Mouse (Mus musculus) lung, adult 2 months (tissue): ENCODE results near the gene M1ap.

ENCODE experiments used
- CTCF ChIP-seq: fragments of 200-500 bp; IDR thresholded peaks from 2 replicates; pipeline ENCODE4 v1.5.1; 2011; ENCODE audit warnings: mild to moderate bottlenecking, low read length, control low read depth; ENCODE audit not compliant: insufficient read depth
- POLR2A ChIP-seq: fragments of 200-500 bp; IDR thresholded peaks from 2 replicates; pipeline ENCODE4 v1.6.1; 2011; ENCODE audit warnings: low read depth, mild to moderate bottlenecking, control low read depth, low read length, borderline replicate concordance; ENCODE audit errors: extremely low read depth

DNA sequence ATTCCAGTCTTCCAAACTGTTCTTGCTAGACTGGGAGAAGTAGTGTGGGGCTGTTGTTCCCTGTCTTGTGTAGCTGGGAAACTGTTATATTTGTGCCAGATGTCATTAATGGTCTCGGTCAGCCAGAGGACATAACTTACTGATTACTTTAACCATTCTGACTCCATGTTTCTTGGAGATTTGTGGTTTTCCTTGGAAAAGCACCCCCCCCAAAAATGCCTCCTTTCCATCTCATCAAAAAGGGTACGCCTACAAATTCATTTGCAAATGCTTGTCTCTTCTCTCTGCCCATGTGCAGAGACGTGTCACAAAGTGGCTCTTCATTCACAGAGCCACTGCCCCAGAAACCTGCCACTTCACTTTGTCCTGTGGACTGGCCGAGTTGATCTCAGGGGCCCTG is 77.7 kb downstream of the M1ap start:
- no peak for TF ChIP-seq CTCF
- TF ChIP-seq POLR2A = no peak
